22 mouse cellular contexts compared by ENCODE assay signal in the genomic region with DNA sequence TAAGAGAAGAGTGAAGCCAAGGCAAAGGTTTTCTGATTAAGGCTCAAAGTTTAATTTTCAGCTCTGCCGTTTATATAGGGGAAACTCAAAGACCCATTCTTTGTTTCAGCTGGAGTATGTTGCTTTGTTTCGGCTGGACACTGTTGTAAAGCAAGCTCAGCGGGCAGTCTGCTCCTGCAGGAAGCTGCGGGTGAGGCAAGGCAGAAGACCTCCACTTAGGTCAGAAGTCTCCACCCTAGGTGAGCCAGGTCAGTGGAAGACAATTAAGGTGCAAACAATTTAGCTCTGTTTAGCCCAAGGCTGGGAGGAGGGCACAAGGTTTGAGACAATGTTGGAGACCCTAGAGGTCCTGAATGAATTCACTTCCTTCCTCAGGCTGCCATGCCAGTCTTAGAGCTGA. TPM values are rescaled to one million over a fixed set of nuclear protein-coding genes. Genes with fewer than 3 reads are reported as not detected.
A peak's percentile ranks its signal among the peaks of the same experiment; 100 is the strongest.
DNase-seq lines count a peak whose midpoint lies in the region; TF ChIP-seq lines count a peak whose summit lies in the region.
"Had no signal": no experiment of that assay in that cellular context is flagged by ENCODE, and none has a peak within 500 bp of the region (broad histone marks: within the 10 kb centered on the region; RNA-seq: fewer than 3 reads in every experiment).

No protein-coding gene starts in this region.

- peak; percentile 1 for DNase-seq in kidney, postnatal 10 days
- no peak for DNase-seq in kidney, postnatal 25 days
- no peak for DNase-seq in ES-E14 (ENCODE audit: low read depth, low spot score)
- DNase-seq in limb, embryonic 10.5 days (ENCODE audit: low spot score), result peak; percentile 23
- no peak for DNase-seq in right cerebral cortex, adult 18-20 months
- DNase-seq in gastrocnemius, postnatal 25 days, result no peak
- DNase-seq: adrenal gland, adult 2 months; B cell, adult 2 months; cerebellum, adult 2 months; cerebellum, postnatal 14 days; gastrocnemius, postnatal 36 days; kidney, adult 11 months; kidney, postnatal 36 days; lung, postnatal 4 days; right cerebral cortex, postnatal 14 days; thymus, postnatal 4 days had no signal

- peaks cover 2% of the 10 kb centered on the region for H3K4me1 ChIP-seq in ES-Bruce4 (ENCODE audit: control insufficient read depth, insufficient read depth, low read length)
- H3K4me1 ChIP-seq in ES-E14 (ENCODE audit: control insufficient read depth in 2 of 2, insufficient read depth in 2 of 2, low read length in 2 of 2, poor library complexity in 1 of 2), result peaks cover 1 to 8% of the 10 kb centered on the region in 2 experiments; a peak in 3 of 4 replicates
- peaks cover 33% of the 10 kb centered on the region for H3K4me1 ChIP-seq in limb, embryonic 10.5 days

- H3K4me3 ChIP-seq in ES-Bruce4 (ENCODE audit: low read depth, low read length) (no peak overlapping the region), ES-E14 (ENCODE audit: insufficient read depth in 1 of 2, low read depth in 1 of 2, low read length in 2 of 2, poor library complexity in 1 of 2, severe bottlenecking in 1 of 2) (no peak overlapping the region)
- no peak overlapping the region for H3K4me3 ChIP-seq in limb, embryonic 10.5 days
- H3K4me3 ChIP-seq: embryonic facial prominence, embryonic 15.5 days; hindbrain, embryonic 12.5 days; limb, embryonic 12.5 days; megakaryocyte, embryonic 14.5 days; midbrain, embryonic 12.5 days had no signal

- no peak for TF ChIP-seq CTCF in ES-Bruce4 (IDR thresholded peaks at IDR 0.05; ENCODE audit: low read depth, low read length)

- no peaks in the 10 kb centered on the region for H3K27me3 ChIP-seq in ES-Bruce4 (ENCODE audit: control insufficient read depth, insufficient read depth, low read length, poor library complexity, severe bottlenecking)
- H3K27me3 ChIP-seq in limb, embryonic 10.5 days (ENCODE audit: low read depth, poor library complexity, severe bottlenecking), result no peaks in the 10 kb centered on the region
- H3K27me3 ChIP-seq: embryonic facial prominence, embryonic 15.5 days; hindbrain, embryonic 12.5 days; limb, embryonic 12.5 days; midbrain, embryonic 12.5 days had no signal

- H3K27ac ChIP-seq in ES-Bruce4 (ENCODE audit: insufficient read depth, low read length) (no peak overlapping the region), ES-E14 (ENCODE audit: insufficient read depth, low read depth, low read length, poor library complexity, severe bottlenecking) (peak overlapping the region; percentile 56)
- no peak overlapping the region for H3K27ac ChIP-seq in limb, embryonic 10.5 days
- H3K27ac ChIP-seq: embryonic facial prominence, embryonic 15.5 days; hindbrain, embryonic 12.5 days; limb, embryonic 12.5 days; midbrain, embryonic 12.5 days had no signal

- H3K9ac ChIP-seq in ES-Bruce4 (ENCODE audit: low read depth, poor library complexity, severe bottlenecking) (no peak overlapping the region), ES-E14 (ENCODE audit: insufficient read depth, low read depth, low read length, poor library complexity, severe bottlenecking) (no peak overlapping the region)
- H3K9ac ChIP-seq: embryonic facial prominence, embryonic 15.5 days; hindbrain, embryonic 12.5 days; limb, embryonic 12.5 days; midbrain, embryonic 12.5 days had no signal

- H3K9me3 ChIP-seq in ES-Bruce4 (replicated peaks; ENCODE audit: control insufficient read depth, insufficient read depth, low read length, poor library complexity, severe bottlenecking), result no peaks in the 10 kb centered on the region
- H3K9me3 ChIP-seq in ES-E14 (ENCODE audit: control insufficient read depth, insufficient read depth, low read depth, low read length), result no peaks in the 10 kb centered on the region
- H3K9me3 ChIP-seq in limb, embryonic 10.5 days (replicated peaks), result no peaks in the 10 kb centered on the region
- H3K9me3 ChIP-seq: embryonic facial prominence, embryonic 15.5 days; hindbrain, embryonic 12.5 days; limb, embryonic 12.5 days; megakaryocyte, embryonic 14.5 days; midbrain, embryonic 12.5 days had no signal

- TF ChIP-seq POLR2A in ES-Bruce4 (IDR thresholded peaks at IDR 0.05; ENCODE audit: insufficient read depth, low read length), result no peak

- H3K36me3 ChIP-seq in ES-Bruce4 (ENCODE audit: control insufficient read depth, insufficient read depth, low read length, poor library complexity, severe bottlenecking) (no peaks in the 10 kb centered on the region), ES-E14 (ENCODE audit: control insufficient read depth, insufficient read depth, low read length, poor library complexity, severe bottlenecking) (no peaks in the 10 kb centered on the region)
- no peaks in the 10 kb centered on the region for H3K36me3 ChIP-seq in limb, embryonic 10.5 days
- H3K36me3 ChIP-seq: embryonic facial prominence, embryonic 15.5 days; hindbrain, embryonic 12.5 days; limb, embryonic 12.5 days; midbrain, embryonic 12.5 days had no signal

- 85% methylated on average over 4 of the region's 4 CpGs for WGBS in limb, embryonic 10.5 days

- in situ Hi-C loops in ES-E14 (cut with MboI; ENCODE audit: low sequenced_read_pairs in 2 of 2, unreplicated experiment in 2 of 2), result no loop called here

- peak; percentile 83 for TF ChIP-seq EP300 in ES-Bruce4 (IDR thresholded peaks at IDR 0.05; ENCODE audit: insufficient read depth, low read depth, low read length)

TF ChIP-seq in ES-E14, 5 proteins besides CTCF, POLR2A, EP300 and RAD21:
- TF ChIP-seq ZNF384 (IDR thresholded peaks at IDR 0.05; ENCODE audit: low read depth, low read length) (no peak), MAFK (IDR thresholded peaks at IDR 0.05; ENCODE audit: insufficient read depth, low read depth, low read length) (no peak)

RNA-seq across cellular contexts. Expression of gene Gm10260, which starts 42.0 kb away (rescaled TPM):
- 13.5 and 16.4 TPM in 2 replicates for polyA plus RNA-seq in ES-Bruce4 (2011; ENCODE audit: insufficient read depth, insufficient read length, low read depth, missing spikeins)
- total RNA-seq in ES-E14 (2012; rRNA removed), result 50.2 and 76.4 TPM in 2 replicates
- polyA plus RNA-seq in limb, embryonic 10.5 days (2016; fragmentation: Nextera tagmentation; extraction: Ambion mirVana), result 4.8 and 5.4 TPM in 2 replicates
- total RNA-seq in gastrocnemius, postnatal 25 days (2021), result 10 to 100 TPM; 88.9 to 97.1 TPM

Comparison
In these comparisons a context has a peak if more than half of its experiments do, and no peak if none do; other contexts are left out.
1. DNase-seq: peak in kidney, postnatal 10 days (single experiment) and limb, embryonic 10.5 days (single experiment); none in kidney, postnatal 25 days (0 of 2), ES-E14 (single experiment), right cerebral cortex, adult 18-20 months (single experiment) and gastrocnemius, postnatal 25 days (single experiment).